Mouse (Mus musculus) bone marrow macrophage, adult 2 months (primary cell): ENCODE results near the gene Cd7.

ENCODE experiments used
- CTCF ChIP-seq: IDR thresholded peaks from 2 replicates; pipeline ENCODE4 v1.5.1; 2012; ENCODE audit warnings: low read depth, mild to moderate bottlenecking, low read length, moderate library complexity
- POLR2A ChIP-seq: IDR thresholded peaks from 2 replicates; pipeline ENCODE4 v1.6.1; 2012; ENCODE audit warnings: mild to moderate bottlenecking, low read depth, low read length, borderline replicate concordance

DNA sequence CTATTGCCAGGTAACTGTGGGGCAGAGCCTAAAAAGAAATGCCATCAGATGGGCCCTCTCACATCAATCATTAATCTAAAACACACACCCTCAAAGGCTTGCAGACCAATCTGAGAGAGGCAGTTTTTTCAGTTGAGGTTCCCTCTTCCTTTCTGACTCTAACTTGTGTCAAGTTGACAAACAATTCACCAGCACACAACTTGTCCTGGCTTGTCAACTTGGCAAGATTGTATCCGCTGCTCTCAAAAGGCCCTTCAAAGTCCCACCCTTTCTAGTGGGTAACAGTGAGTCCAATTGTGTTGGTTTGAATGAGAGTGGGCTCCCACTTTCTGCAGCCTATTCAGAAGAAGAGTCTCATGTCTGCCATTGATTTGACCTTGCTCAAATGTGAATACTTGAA is 6.1 kb upstream of the Cd7 start:
- TF ChIP-seq CTCF (no peak), POLR2A (no peak)
